Mouse (Mus musculus) CH12.LX (cell line): ENCODE results near the gene Rtn2.

Experiments
- HCFC1 ChIP-seq: IDR thresholded peaks from 2 replicates; pipeline ENCODE4 v1.6.1; 2012; ENCODE audit warnings: low read depth, mild to moderate bottlenecking, inconsistent platforms, low read length, improper control_type of control experiment
- MEF2A ChIP-seq: IDR thresholded peaks from 2 replicates; pipeline ENCODE4 v1.6.1; 2014; ENCODE audit warnings: low read depth, mild to moderate bottlenecking, inconsistent platforms, low read length, improper control_type of control experiment, borderline replicate concordance
- MYC ChIP-seq: IDR thresholded peaks from 2 replicates; pipeline ENCODE4 v1.6.1; 2011; ENCODE audit warnings: low read depth, mild to moderate bottlenecking, improper control_type of control experiment, low read length
- POLR2A ChIP-seq: IDR thresholded peaks from 2 replicates; pipeline ENCODE4 v1.6.1; 2011; ENCODE audit warnings: low read depth, mild to moderate bottlenecking, improper control_type of control experiment, low read length
- UBTF ChIP-seq: IDR thresholded peaks from 2 replicates; pipeline ENCODE4 v1.6.1; 2012; ENCODE audit warnings: low read depth, mild to moderate bottlenecking, inconsistent platforms, low read length, improper control_type of control experiment, moderate library complexity

DNA sequence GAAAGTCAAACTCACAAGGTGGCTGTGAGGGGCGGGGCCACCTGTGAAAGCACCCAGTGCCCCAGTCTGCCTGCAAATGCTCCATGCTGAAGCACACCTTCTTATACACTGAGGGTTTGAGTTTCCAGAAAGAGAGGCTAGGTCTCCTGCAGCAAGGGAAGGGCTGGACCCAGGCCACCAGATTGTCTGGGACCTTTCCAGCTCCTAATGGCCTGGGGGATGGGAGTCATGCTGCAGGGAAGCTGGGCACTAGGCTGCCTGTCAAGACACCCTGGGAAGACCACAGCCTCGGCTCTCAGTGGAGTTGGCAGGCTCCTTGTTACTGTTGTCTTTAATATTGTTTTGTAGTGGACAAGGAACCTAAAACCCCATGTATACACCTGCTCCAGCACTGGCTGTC is 46.0 kb upstream of the Rtn2 start:
- TF ChIP-seq HCFC1 (no peak), MEF2A (no peak), MYC (no peak), UBTF (no peak), POLR2A (no peak)
